Mouse (Mus musculus) 3T3-L1 (cell line): ENCODE data around the gene Fibin.

Source experiments
- DNase-seq: peaks from one replicate; pipeline ENCODE4 v3.0.0-alpha.2; 2015; ENCODE audit warnings: low read depth, low spot score

Gene Fibin

DNA sequence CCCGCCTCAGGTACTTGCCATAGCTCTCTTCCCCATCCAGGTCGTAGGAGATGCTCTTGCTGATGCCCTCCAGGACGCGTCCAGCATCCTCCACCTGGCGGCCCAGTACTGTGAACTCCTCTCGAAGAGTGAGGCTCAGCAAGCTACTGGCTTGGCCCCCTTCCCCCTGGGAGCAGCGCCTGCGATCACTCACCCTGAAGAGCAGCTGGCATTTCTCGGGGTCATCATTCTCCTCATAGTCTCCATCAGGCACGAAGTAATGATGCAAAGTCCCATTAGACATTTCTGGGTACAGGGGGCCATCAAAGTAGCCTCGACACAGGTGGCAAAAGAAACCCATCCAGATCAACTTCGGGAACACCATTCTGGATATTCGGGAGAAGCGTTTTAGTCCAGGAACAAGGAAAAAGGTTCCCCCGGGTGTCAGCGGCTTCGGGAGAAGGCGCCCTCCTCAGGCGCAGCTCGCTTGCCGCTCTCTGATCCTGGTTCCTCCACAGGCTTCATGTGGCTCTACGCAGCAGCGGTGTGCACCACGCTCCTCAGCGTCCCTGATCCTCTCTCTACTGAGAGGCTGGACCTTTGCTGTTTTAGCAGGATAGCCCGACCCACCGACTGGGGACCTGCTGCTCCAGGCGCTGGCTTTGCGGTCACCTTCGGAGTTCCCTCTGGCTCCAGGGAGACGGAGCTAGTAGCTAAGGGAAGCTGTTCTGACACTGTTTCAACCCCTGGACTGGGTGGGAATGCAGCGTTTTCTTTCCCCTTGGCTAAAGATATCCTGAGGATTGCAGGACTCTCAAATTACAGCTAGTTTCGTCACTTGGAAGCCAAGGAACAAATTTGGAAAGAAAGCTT lies at the start of gene Fibin:
Gene Fibin (minus strand): TSS at position 752 of the 852 bp plus-strand sequence.
- DNase-seq: no peak

DNA sequence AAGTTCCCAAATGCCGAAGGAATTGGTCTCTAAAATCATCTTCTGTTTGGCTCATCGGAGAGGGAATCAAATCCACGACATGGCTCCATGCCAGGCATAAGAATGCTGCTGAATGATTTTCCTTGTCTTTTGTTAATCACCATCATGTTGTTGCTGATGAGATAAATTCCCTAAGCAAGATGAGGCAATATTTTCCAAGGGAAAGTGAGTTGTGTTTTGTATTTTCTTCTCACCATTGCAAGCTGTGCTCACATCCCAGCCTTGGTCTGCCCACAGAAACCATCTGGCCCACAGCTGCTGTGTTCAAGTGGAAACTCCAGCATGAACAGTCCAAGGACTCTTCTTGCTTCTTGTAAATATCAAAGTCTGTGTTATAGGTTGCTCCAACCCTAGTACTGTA lies 48.4 kb upstream of the Fibin start:
- DNase-seq: no peak

DNA sequence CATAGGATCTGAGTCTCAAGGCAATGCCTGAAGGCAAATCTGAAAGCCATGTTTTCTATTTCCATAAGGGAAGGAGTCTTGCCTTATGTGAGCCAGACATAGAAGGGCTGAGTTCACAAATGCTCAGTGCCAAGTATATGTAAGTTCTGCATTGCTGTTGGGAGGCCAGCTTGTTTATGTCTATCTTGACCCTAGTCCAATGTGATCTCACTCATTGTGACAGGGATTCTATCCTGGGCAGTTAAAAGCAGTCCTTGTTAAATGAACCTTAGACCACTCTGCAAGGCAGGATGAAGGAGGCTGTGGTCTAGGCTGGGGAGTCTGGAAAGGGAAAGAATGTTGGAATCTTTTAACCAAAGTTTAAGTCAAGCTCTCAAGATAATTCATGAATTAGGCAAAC lies 45.8 kb upstream of the Fibin start:
- no peak for DNase-seq

DNA sequence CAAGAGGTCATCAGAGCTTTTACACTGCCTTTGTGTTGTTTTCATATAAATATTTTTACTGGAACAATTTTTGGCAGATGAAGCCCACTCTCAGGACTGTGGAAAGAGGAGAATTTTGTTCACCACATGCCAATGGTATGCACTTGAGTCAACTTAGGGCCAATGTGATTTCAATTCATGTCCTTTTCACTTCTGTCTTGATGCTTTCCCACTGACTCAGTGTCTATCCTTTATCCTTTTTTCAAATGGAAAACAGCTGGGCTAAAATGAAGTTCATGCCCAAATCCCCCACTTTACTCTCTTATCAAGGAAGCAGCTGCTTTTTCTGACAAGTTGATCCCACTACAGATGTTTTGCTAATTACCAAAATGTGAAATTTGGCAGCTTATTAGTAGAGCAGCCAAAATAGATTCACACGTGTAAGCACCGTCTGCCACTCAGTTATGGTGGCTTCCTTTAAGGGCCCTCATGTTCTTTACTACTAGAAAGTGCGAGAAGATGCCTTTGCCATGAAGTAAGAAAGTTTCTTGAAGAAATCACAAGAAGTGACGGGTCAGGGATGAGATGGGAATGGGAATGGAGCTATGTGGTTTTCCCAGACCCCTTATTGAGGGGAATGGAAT lies 29.8 kb upstream of the Fibin start:
- DNase-seq: no peak

DNA sequence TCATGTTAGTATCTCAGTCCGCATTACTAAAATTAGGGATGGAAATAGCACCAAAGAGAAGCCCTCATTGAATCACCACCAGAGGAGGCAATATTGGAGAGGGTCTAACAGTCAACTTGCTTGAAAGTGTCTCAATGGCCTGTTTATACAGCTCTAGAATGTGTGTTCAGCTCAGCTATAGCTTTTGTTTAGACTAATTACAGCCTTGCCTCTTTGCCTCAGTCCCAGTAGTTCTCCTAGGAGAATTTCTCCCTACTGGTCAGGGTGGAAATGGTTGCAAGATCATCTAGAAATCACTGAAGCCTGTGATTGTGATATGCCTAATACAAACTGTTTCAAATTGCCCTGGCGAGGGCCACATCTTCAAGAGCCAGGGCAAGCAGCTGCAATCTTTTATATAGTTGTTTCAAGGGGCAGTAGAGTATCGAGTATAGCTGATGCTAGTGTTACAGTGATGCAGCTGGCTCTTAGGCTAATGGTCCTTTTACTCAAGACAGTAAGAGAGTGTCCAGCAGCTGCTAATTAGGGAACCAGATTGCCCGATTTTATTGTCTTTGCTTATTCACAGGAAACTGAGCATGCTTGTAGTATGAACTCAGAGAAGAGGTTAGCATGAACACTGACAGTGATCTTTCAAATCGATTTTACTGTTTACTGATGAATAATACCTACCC lies 27.9 kb upstream of the Fibin start:
- DNase-seq: no peak

DNA sequence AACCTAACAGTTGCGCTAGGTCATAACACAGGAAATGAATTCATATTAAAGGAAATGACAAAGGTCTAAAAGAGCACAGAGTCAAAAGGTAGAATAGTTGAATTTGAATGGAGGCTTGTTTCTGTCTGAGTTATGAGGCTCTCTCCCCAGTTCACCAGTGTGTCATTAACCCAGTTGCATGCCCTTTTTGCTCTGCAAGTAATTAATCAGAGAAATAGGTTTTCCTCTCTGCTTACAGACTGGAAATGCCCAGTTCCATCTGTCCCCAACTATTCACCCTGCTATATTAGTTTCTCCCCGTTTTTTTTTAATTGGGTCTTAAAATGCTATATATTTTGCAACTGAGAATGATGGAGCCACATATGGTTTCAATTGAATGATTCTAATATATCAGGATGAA lies 16.8 kb upstream of the Fibin start:
- DNase-seq: no peak

DNA sequence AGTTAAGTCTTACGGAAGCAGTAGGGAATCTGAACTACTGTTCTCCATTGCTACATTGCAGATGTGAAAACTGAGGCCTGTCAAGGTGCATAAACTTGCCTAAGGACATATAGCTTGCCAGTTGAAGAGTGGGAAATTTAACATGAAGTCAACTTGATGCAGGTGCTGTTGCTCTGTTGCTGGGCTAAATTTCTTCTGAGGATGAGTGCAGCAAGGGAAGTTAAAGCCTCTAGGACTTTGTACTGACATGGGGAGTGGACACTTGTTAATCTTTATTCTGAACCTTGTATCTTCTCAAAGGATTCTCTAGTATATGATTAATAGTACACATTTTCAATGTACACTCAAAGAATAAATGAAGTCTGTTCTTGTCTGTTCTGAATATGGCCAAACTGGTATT lies 13.7 kb upstream of the Fibin start:
- no peak for DNase-seq

DNA sequence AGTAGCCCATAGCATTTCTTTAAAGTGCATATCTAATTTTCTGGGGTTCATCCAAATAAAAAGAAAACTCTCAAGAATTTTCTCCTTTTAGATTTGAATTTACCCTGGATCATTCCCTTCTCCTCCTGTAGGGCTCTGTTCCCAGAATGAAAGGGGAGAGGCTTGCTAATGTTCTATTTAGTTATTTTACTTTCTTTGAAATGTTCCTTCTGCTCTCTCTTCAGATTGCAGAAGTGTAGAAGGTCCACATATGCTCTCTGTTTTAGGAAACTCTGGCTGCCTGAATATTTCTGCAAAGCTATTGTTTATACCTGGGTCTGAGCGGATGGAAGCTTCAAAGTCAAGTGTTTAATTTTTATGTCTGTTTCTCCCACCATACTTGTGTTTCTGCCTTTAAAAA lies 12.5 kb upstream of the Fibin start:
- DNase-seq: no peak

DNA sequence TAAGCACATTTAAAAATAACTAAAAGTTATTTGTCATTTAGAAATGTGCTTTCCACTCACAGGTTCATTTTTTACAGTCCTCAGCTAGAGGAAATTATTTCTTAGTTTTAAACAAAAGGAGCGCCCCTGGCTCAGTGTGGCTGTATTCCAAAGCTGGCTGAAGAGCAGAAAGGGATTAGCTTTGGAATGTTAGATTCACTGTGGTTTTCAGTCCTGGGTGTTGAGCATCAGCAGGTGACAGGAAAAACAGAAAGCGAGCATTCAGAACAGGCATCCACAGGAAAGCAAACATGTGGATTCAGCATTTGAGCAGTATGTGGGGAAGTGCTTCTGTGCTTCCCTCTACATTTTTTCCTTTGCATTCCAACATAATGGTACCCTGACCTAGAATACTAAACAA lies 10.2 kb upstream of the Fibin start:
- no peak for DNase-seq

DNA sequence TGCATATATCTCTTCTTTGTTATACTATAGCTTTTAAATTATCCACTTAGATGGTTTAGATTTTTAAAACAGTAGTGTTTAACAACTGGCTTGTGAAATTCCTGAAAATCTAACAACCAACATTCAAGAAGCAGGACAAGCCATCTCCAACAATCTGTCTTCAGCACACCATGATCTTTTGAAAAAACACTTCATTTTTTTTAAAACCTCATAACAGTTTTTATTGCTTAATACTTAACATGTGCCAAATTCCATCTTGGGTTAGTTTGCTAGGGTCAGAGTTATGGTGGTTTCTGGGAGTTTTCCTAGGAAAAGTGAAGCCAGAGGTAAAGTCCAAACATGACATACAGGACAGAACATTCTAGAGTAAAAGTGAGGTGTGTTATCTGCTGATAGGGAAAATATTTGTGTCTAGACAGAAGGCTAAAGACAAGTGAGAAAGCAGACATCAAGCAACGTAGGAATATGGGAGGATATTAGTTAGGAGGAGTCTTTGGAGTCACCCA lies 4.5 kb upstream of the Fibin start:
- DNase-seq: no peak

DNA sequence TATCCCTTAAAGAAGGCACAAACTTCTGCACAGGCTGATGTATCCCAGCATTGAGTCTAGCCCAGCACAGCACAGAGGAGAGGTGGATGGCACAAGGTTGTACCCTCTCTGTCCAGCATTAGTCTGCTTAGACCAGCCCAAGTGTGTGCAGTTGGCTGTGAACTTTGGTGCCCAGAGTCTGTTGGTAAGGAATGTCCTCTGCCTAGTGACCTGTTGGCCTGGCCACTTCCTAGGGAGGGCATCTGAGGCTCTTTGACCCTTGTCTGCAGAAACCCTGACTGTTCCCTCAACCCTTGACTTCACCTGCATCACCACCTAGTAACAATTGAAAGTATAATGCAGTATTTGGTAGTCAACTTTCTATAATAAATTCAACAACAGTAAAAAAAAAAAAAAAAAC lies 2.4 kb upstream of the Fibin start:
- no peak for DNase-seq

DNA sequence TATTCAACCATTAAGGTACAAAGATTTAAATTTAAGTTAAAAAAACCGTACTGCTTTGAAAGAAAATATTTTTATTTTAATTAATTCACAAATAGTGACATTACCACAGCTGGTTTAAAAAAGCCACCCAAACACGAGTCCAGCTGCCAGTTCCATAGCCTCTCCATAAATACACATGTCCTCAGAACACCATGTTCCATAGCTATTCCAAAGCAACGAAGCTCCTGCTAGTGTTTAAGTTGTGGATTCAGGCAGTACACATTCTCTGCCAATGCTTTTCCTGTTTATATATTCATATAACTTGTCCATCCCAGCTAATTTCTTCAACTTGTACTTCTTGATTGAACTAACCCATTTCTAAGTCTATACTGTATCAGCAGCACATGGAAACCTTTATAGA lies 872 bp upstream of the Fibin start:
- no peak for DNase-seq

DNA sequence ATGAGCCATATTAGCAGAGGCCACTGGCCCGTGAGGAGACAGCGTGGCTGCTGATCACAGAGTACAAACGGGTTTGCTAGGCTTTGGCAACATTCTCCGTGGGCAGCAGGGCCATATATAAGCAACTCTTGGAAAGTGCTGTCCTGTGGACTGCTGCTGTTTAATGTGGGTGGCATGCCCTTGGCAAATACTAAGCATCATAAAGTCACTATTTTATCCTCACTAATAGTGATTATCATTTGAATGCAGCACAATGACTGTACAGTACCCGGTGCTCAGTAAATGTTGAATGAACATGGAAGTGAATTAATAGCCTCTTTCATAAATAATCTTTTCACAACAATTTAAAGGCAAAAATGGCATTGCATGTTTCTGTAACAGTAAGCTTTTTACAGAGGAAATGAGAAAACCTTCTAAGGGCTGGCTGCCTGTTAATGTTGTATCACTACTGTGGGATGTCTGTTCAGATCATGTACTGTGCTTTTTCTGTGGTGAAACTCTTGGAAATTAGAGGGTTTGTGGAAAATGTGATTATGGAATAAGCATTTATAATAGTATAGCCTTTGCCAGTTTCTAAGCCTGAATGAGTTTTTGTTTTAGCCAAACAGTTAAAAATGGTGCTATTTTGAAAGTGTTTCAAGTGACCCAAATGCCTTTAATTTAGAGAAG lies 9.5 kb downstream of the Fibin start:
- no peak for DNase-seq

DNA sequence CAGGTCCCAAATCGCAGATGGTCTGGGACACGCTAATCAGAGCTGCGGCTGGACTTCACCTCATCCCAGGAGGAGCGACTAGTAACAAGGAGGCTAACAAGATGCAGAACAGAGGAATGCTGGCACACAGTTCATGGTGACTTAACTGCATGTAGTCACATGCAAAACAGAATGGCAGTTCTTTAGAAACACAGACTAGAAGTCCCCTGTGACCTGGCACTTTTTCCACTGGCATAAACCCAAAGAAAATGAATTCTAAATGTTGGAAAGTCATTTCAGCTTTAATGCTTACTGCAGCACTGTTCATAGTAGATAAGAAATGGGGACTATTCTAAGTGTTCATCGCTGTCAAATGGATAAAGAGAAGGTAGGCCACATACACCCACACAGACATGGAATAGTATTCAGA lies 11.1 kb downstream of the Fibin start:
- no peak for DNase-seq

DNA sequence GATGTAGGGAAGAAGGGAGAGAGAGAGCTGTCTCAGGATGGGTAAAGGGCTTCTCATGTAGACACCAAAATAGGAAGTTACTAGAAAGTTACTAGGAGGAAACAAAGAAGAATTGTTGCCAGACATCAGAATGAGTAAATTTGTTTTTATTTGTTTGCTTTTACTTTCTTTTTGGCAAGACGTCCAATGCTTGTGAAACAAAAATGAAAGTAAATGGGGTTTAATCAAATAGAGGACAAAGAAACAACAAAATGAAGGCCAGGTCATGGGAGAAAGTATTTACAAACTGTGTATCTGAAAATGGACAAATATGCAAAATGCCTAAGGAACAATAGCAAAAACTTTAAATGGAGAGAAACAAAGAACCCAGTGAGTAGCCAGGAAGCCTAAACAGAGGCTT lies 11.6 kb downstream of the Fibin start:
- DNase-seq: no peak

DNA sequence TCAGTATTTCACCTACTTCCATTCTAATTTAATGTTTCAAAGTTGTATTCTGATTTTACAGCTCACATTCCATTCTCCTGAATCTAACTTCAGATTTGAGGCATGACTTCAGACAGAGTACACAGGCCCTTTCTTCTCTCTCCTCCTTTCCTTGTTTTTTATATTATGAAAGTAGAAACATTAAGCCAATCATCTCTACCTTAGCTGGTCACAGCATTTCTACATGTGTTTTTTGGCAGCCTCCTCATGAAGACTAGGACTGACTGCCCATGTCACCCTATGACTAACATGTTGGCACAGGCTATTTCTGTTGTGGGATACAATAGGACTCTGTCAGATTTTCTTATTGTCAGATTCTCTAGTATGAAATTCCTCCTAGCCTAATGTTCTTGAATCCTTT lies 34.0 kb downstream of the Fibin start:
- peak; percentile 8 for DNase-seq

DNA sequence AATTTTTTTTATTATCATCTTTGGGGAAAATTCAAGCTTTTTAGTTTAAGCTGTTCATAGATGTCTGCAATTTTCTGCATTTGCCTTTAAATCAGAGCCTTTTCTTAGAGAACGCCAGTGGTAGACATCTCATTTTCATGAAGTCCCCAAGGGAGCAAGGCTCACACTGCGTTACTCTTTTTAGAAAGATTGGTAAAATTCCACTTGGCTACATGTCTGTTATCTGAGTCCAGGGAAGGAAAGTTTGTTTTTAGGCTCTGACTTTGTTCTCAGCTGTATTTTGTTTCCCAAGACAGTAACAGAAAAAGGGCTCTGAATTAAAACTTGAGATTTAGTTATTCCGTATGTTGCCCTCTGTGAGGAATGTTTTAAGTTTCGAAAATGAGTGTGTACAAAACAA lies 43.0 kb downstream of the Fibin start:
- DNase-seq: no peak

DNA sequence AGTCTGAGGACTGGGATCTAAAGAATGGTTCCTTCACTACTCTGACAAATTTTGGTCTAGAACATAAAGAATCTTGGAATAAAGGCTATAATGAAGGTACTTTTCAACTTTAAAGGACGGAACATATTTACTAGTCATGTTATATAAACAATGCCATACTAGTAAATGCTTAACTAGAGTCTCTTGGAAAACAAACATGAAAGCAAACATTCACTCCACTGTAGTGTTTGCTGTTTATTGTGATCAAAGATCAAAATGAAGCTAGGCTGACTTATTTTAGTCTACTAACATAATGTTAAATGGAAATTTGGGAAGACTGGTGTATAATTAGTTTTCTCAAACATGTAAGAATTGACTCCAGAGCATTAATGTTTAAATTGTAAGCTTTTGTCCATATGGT lies 43.7 kb downstream of the Fibin start:
- no peak for DNase-seq

DNA sequence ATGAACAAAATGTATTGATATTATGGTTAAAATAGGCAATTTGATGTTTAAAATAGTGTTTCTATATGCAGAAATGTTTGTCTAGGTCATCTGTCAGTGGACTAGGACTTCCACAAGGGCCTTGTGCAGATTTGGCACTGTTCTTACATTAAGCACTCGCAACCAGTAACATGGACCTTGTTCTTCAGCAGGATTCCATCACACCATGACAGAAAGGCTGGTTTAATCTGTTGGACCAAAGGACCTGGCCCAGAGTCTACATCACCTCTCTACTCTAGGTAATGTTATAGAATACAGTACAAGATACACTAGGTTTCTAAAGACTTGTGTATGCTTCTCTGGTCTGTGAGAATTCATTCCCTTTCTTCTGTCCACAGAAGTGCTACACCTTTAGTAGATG lies 44.3 kb downstream of the Fibin start:
- DNase-seq: no peak

DNA sequence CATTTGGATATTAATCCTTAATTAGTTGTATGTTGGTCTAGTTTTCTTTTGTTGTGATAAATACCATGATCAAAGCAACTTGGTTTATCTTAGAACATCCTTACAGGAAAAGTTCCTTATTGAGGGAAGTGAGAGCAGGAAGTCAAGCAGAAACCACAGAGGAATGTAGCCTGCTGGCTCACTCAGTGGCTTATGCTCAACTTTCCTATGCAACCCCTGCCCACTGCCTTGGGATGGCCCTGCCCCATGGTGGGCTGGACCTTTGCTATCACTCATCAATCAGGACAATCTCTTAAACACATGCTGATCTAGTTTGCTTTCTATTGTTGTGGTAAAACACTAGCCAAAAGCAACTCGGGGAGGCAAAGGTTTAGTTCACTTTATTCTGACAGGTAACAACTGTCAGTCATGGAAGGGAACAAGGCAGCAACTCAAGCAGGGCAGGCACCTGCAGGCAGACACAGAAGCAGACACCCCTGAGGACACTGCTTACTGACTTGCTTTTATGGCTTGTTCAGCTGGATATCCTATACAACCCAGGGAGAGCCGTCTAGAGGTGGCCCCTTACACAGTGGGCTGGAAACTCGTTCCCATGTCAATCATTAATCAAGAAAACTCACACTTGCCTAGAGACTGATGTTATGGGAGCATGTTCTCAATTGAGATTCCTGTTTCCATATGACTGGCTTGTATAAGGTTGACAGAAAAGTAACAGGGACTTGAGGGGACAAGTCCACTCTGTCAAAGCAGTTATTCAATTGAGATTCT lies 46.7 kb downstream of the Fibin start:
- no peak for DNase-seq

DNA sequence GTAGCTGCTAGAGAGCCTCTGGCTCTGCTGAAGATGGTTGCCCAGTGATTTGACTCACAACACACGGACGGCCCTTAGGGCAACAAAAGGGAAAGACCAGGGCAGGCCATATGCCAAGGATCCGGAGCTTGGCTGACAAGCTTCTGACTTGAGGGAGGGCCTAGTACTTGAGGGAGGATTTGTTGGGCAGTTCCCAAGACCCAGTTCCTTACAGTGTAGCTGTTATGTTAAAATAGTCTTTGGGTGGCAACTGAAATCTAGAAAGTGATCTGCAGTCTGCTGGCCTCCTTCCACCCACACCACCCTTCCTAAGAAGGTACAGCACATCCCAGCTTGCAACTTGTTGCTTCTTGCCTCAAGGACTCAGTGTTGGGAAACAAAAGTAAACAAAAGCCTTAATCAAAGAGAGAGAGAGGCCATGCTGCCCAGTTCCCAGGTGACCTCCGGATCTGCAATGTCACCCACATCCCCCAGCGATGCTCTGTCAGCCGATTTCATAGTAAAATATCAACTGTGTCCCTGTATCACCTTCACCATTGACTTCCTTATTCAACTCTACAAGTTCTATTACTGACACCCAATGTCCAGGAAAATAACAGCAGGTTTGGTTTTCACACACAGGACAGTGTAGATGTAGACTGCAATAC lies 48.4 kb downstream of the Fibin start, which contains the start of gene Bbox1:
Gene Bbox1 (minus strand): TSS at position 52 of the 647 bp plus-strand sequence.
- no peak for DNase-seq
